Mouse (Mus musculus): ENCODE measurements around the gene Ubtf.

Gene Ubtf

DNA sequence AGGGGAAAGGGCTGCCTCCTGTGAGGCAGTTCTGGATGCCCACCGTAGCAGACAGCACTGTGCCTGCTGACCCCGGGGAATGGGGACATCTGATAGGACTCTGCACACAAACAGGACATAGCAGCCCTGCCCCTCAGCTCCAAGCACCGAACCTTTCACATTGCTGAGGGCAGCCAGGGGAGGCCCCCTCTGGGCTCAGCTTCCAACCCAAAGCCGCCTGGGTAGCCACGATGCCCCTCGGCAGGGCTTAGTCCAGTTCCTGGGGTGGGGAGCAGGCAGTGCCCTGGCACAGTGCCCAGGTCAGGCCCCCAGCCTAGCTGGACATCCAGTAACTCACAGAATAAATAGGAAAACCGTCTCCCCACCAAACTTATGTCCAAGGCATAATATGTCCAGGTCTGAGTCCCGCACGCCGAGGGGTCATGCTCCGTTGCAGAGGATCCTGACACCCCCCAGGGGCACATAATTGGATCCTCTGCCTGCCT, 28.4 kb downstream of the Ubtf start:
- peaks cover 89% of the 10 kb centered on the region for H3K4me1 ChIP-seq (replicated peaks; ENCODE audit: low read depth, low read length)
- no peaks in the 10 kb centered on the region for H3K9me3 ChIP-seq (ENCODE audit: low read length)
- H3K4me3 ChIP-seq (replicated peaks; ENCODE audit: low read length): no peak overlapping the region
- H3K27me3 ChIP-seq (ENCODE audit: insufficient read depth, low read length): no peaks in the 10 kb centered on the region
- no peak for TF ChIP-seq CTCF (conservative IDR thresholded peaks at IDR 0.05; ENCODE audit: low read length)
- no peak for TF ChIP-seq NANOG (IDR thresholded peaks at IDR 0.05; ENCODE audit: borderline replicate concordance, low read length)
- no peak for TF ChIP-seq POU5F1 (IDR thresholded peaks at IDR 0.05; ENCODE audit: borderline replicate concordance, low read length)
- peaks cover 93% of the 10 kb centered on the region for H3K36me3 ChIP-seq (ENCODE audit: insufficient read depth, low read length)

DNA sequence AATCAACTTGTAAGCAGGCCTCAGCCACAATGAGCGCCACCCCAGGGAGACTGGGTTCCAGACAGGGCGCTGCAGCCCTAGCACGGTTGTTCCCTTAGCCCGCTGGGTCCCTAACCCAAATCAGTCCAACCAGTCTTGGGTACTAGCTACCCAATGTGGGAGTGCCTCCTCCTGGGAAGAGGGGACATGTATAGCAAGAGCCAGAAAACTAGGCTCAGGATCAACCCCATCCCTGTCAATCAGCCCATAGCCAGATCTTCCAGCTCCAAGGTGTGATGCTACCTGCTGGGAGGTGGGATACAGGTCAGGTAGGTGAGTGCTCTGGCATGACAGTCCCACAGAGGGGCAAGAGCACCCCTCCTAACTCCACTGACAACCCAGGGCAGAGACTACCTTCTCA, 29.4 kb downstream of the Ubtf start:
- Histone ChIP-seq H3K36me3 (ENCODE audit: insufficient read depth, low read length) (peaks cover 91% of the 10 kb centered on the region), H3K4me1 (replicated peaks; ENCODE audit: low read depth, low read length) (peaks cover 93% of the 10 kb centered on the region), H3K4me3 (replicated peaks; ENCODE audit: low read length) (0 out of 2 replicates have a peak overlapping the region, but pooled peaks have one; percentile 10), H3K27me3 (ENCODE audit: insufficient read depth, low read length) (no peaks in the 10 kb centered on the region), H3K9me3 (ENCODE audit: low read length) (no peaks in the 10 kb centered on the region)
- TF ChIP-seq CTCF (conservative IDR thresholded peaks at IDR 0.05; ENCODE audit: low read length) (no peak), POU5F1 (IDR thresholded peaks at IDR 0.05; ENCODE audit: borderline replicate concordance, low read length) (no peak)

DNA sequence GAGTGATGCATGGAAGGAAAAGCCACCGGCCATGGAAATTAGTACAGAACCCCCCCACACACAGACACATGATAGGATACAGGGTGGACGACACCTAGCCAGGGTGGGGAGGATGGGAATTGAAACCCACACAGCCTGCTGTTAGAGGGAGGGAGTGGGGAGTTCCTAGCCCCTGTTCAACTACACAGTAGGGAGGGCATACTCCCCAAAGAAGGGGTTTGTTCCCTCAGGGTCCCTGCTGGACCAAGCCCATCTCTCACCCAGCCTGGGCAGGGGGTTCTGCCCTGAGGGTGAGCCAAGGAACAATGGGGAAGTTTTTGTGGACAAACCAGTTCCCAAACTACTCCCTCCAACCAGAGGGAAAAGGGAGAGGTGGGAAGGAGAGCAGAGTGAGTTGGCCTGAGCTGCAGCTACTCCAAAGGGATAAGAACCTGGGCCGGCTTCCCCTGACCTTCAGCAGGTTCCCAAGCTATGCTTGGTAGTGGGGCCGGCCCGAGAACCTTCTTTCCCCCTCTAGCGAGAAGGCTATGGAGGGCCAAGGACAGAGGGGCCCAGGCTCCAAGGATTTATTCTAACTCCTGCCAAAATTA, 29.9 kb downstream of the Ubtf start:
- Histone ChIP-seq H3K9me3 (ENCODE audit: low read length) (no peaks in the 10 kb centered on the region), H3K4me1 (replicated peaks; ENCODE audit: low read depth, low read length) (peaks cover 88% of the 10 kb centered on the region), H3K27me3 (ENCODE audit: insufficient read depth, low read length) (no peaks in the 10 kb centered on the region), H3K4me3 (replicated peaks; ENCODE audit: low read length) (peak overlapping the region; percentile 10; the same call in 1 of the 2 replicates), H3K36me3 (ENCODE audit: insufficient read depth, low read length) (peaks cover 86% of the 10 kb centered on the region)
- TF ChIP-seq POU5F1 (IDR thresholded peaks at IDR 0.05; ENCODE audit: borderline replicate concordance, low read length) (no peak), CTCF (conservative IDR thresholded peaks at IDR 0.05; ENCODE audit: low read length) (no peak), NANOG (IDR thresholded peaks at IDR 0.05; ENCODE audit: borderline replicate concordance, low read length) (no peak)

DNA sequence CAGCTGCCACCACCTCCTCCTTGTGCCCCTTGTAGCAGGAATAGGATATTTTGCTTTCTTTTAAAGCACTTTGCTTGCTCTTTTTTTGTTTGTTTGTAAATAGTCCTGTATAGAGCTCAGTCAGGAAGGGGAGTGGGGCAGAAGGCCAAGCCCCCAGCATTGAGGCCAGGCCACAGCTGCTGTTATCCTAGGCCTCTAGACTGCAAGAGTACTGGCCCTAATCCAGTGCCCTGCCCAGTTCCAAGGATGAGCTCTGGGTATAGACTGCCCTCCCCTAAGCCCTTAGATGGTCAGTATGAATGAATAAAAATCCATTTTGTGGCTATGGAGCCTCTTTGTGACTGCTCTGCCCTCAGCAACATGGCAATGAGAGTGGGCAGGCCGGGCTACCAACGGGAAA, 30.6 kb downstream of the Ubtf start:
- H3K27me3 ChIP-seq (ENCODE audit: insufficient read depth, low read length): no peaks in the 10 kb centered on the region
- no peak overlapping the region for H3K4me3 ChIP-seq (replicated peaks; ENCODE audit: low read length)
- TF ChIP-seq CTCF (conservative IDR thresholded peaks at IDR 0.05; ENCODE audit: low read length) (no peak), NANOG (IDR thresholded peaks at IDR 0.05; ENCODE audit: borderline replicate concordance, low read length) (no peak), POU5F1 (IDR thresholded peaks at IDR 0.05; ENCODE audit: borderline replicate concordance, low read length) (no peak)
- H3K9me3 ChIP-seq (ENCODE audit: low read length): no peaks in the 10 kb centered on the region
- peaks cover 85% of the 10 kb centered on the region for H3K4me1 ChIP-seq (replicated peaks; ENCODE audit: low read depth, low read length)
- peaks cover 79% of the 10 kb centered on the region for H3K36me3 ChIP-seq (ENCODE audit: insufficient read depth, low read length)

DNA sequence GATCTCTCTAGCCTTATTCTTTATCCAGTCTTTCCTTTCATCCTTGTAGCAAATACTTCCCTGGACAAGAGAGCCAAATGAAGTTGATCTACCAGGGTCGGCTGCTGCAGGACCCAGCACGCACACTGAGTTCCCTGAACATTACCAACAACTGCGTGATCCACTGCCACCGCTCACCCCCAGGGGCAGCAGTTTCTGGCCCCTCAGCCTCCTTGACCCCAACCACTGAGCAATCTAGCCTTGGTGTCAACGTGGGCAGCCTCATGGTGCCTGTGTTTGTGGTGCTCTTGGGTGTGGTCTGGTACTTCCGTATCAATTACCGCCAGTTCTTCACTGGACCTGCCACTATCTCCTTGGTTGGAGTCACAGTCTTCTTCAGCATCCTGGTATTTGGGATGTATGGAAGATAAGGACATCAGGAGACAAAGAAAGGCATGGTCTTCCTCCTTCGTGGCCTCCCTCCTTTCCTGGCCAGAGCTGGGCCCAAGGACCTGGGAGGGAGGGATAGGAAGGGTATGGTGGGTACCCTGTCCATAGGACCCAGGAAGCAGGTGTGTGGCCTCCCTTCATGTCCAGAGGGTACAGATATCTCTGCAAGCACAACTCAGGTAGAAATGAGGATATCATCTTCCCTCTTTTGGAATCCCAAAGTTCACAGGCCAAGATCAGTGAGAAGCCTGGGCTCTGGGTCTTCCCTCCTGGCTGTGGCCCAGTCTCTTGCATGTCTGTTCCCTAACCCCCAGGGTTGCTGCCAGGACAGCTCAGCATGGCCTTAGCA, 31.3 kb downstream of the Ubtf start:
- no peak for TF ChIP-seq NANOG (IDR thresholded peaks at IDR 0.05; ENCODE audit: borderline replicate concordance, low read length)
- TF ChIP-seq CTCF (conservative IDR thresholded peaks at IDR 0.05; ENCODE audit: low read length): no peak
- TF ChIP-seq POU5F1 (IDR thresholded peaks at IDR 0.05; ENCODE audit: borderline replicate concordance, low read length): no peak
- no peak overlapping the region for H3K4me3 ChIP-seq (replicated peaks; ENCODE audit: low read length)
- peaks cover 86% of the 10 kb centered on the region for H3K4me1 ChIP-seq (replicated peaks; ENCODE audit: low read depth, low read length)
- no peaks in the 10 kb centered on the region for H3K27me3 ChIP-seq (ENCODE audit: insufficient read depth, low read length)
- peaks cover 73% of the 10 kb centered on the region for H3K36me3 ChIP-seq (ENCODE audit: insufficient read depth, low read length)
- no peaks in the 10 kb centered on the region for H3K9me3 ChIP-seq (ENCODE audit: low read length)

DNA sequence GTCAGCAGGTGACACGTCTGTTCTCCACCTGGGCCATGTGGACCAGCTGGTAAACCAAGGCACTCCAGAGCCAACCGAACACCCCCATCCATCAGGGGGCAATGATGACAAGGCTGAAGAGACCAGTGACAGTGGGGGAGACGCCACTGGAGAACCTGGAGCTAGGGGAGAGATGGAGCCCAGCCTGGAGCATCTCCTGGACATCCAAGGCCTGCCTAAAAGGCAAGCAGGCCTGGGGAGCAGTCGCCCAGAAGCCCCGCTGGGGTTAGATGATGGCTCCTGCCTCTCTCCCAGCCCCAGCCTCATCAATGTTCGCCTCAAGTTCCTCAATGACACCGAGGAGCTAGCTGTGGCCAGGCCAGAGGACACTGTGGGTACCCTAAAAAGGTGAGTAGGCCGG, 32.1 kb downstream of the Ubtf start:
- no peak for TF ChIP-seq POU5F1 (IDR thresholded peaks at IDR 0.05; ENCODE audit: borderline replicate concordance, low read length)
- no peak for TF ChIP-seq NANOG (IDR thresholded peaks at IDR 0.05; ENCODE audit: borderline replicate concordance, low read length)
- no peak for TF ChIP-seq CTCF (conservative IDR thresholded peaks at IDR 0.05; ENCODE audit: low read length)

DNA sequence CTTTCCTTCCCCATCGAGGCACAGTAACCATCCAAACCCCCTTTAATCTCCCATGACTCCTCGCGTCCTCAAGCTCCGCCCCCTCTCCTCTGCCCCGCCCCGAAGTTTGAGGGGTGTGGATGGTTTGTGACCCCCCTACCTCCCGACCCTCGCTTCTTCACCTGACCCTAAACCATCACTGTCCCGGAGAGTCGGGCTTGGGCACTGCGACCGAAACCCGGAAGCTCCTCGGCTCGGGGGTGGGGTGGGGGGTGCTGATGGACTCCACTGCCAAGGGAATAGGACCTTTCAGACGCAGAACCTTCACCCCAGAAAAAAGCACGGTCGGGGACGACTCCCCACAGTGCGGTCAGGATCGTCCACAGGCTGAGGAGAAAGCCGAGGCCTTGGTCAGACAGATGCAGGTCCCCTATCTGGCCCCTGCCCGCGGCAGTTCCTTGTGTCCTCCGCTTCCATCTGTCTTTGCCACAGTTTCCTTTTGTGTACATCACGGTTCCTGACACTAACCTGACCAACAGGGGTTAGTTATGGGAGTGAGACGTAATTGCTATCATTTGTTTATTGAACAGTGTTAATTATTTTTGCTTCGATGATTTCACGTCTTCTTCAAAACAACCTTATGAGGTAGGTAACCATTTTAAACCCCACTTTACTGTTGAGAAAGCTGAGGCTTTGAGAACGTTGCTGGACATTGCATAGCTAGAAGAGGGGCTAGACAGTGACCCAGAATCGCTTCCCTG, 34.3 kb downstream of the Ubtf start:
- no peaks in the 10 kb centered on the region for H3K27me3 ChIP-seq (ENCODE audit: insufficient read depth, low read length)
- TF ChIP-seq CTCF (conservative IDR thresholded peaks at IDR 0.05; ENCODE audit: low read length): no peak
- no peak for TF ChIP-seq POU5F1 (IDR thresholded peaks at IDR 0.05; ENCODE audit: borderline replicate concordance, low read length)
- peaks cover 69% of the 10 kb centered on the region for H3K4me1 ChIP-seq (replicated peaks; ENCODE audit: low read depth, low read length)
- peak overlapping the region; percentile 94 for H3K4me3 ChIP-seq (replicated peaks; ENCODE audit: low read length)
- H3K36me3 ChIP-seq (ENCODE audit: insufficient read depth, low read length): peaks cover 43% of the 10 kb centered on the region
- H3K9me3 ChIP-seq (ENCODE audit: low read length): no peaks in the 10 kb centered on the region

More for the DNA sequence above, 32.1 kb downstream of the Ubtf start:
- Histone ChIP-seq H3K4me1 (replicated peaks; ENCODE audit: low read depth, low read length) (peaks cover 79% of the 10 kb centered on the region), H3K36me3 (ENCODE audit: insufficient read depth, low read length) (peaks cover 65% of the 10 kb centered on the region), H3K9me3 (ENCODE audit: low read length) (no peaks in the 10 kb centered on the region), H3K4me3 (replicated peaks; ENCODE audit: low read length) (no peak overlapping the region), H3K27me3 (ENCODE audit: insufficient read depth, low read length) (no peaks in the 10 kb centered on the region)

DNA sequence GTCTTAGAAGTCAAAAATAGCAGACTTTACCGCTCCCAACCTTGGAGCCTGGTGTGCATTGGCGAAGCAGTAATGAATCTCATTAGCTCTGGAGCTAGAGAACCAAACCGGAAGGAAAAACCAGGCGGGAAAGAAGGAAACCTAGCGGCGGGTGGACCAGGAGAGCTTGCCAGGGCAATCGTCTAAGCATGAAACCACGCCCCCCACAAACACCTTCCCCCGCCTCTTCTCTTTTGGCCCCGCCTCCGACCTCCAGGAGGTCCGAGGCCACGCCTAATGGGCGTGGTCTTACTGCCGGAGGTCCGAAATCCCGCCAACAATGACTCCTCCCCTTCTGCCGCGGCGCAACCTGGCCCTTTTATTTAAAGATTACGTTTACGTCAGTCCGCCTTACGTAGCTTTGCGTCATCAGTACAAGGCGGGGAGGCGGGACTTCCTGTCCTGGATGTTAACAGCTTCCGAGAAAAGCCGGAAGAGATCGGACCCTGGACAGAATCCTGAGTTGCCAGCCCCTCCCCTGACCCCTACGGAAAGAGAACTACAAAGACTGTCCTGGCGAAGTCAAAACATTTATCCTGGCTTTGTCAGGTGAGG, 34.9 kb downstream of the Ubtf start, which contains the start of gene Tmub2:
Gene Tmub2, plus strand, starts transcription at position 431 of the 594 bp plus-strand sequence.
- Histone ChIP-seq H3K9me3 (ENCODE audit: low read length) (no peaks in the 10 kb centered on the region), H3K4me3 (replicated peaks; ENCODE audit: low read length) (peak within 1 kb of the TSS; percentile 94), H3K27me3 (ENCODE audit: insufficient read depth, low read length) (no peaks in the 10 kb centered on the region), H3K4me1 (replicated peaks; ENCODE audit: low read depth, low read length) (peaks cover 67% of the 10 kb centered on the region), H3K36me3 (ENCODE audit: insufficient read depth, low read length) (peaks cover 37% of the 10 kb centered on the region)
- no peak for TF ChIP-seq CTCF (conservative IDR thresholded peaks at IDR 0.05; ENCODE audit: low read length)
- no peak for TF ChIP-seq POU5F1 (IDR thresholded peaks at IDR 0.05; ENCODE audit: borderline replicate concordance, low read length)
- TF ChIP-seq NANOG (IDR thresholded peaks at IDR 0.05; ENCODE audit: borderline replicate concordance, low read length): no peak
